Mouse (Mus musculus) brown adipose tissue, adult 24 weeks (tissue): Measurements from ENCODE around the gene Golga7b. TPM values are rescaled to one million over a fixed set of nuclear protein-coding genes. Genes with fewer than 3 reads are reported as not detected.

ENCODE experiments used
- H3K27ac ChIP-seq: fragments of 200-500 bp; replicated peaks from 2 replicates; pipeline ENCODE4 v1.5.1; 2012; ENCODE audit warnings: low read depth, mild to moderate bottlenecking, low read length
- H3K4me1 ChIP-seq: fragments of 200-500 bp; 2 replicates; pipeline ENCODE4 v1.6.1; 2012; ENCODE audit warnings: low read length, mixed read lengths; ENCODE audit not compliant: control insufficient read depth, insufficient read depth, insufficient read length
- H3K4me3 ChIP-seq: fragments of 200-500 bp; 2 replicates; pipeline ENCODE4 v1.5.1; 2012; ENCODE audit warnings: low read depth, mild to moderate bottlenecking, low read length, moderate library complexity; ENCODE audit not compliant: insufficient read depth
- polyA plus RNA-seq: library from polyadenylated mRNA; stranded (reverse); fragments of >200 nt; gene quantifications from 2 replicates; pipeline ENCODE4 v1.2.4, GENCODE M21; 2012; ENCODE audit not compliant: missing spikeins, insufficient read depth, insufficient read length

Golga7b gene
- polyA plus RNA-seq, 1 experiment = 2.7 TPM

- Histone ChIP-seq H3K4me3 (no peak overlapping the region), H3K4me1 (no peaks in the 10 kb centered on the region), H3K27ac (no peak overlapping the region)
These were observed 16.1 kb downstream of the Golga7b start for GRCm38 (mm10) chr19:42263524-42263923.

- no peaks in the 10 kb centered on the region for H3K4me1 ChIP-seq
- H3K27ac ChIP-seq = no peak overlapping the region
- no peak overlapping the region for H3K4me3 ChIP-seq
These were observed 21.0 kb downstream of the Golga7b start for GRCm38 (mm10) chr19:42268337-42268736.

- Histone ChIP-seq H3K4me1 (no peaks in the 10 kb centered on the region), H3K4me3 (no peak overlapping the region), H3K27ac (no peak overlapping the region)
These were observed 22.7 kb downstream of the Golga7b start for GRCm38 (mm10) chr19:42270119-42270518.

GRCm38 (mm10) chr19:42271182-42271581, 23.8 kb downstream of the Golga7b start:
- no peak overlapping the region for H3K4me3 ChIP-seq
- H3K4me1 ChIP-seq = no peaks in the 10 kb centered on the region
- no peak overlapping the region for H3K27ac ChIP-seq

GRCm38 (mm10) chr19:42272003-42272963, 24.9 kb downstream of the Golga7b start:
- Histone ChIP-seq H3K27ac (no peak overlapping the region), H3K4me3 (no peak overlapping the region), H3K4me1 (no peaks in the 10 kb centered on the region)

- H3K27ac ChIP-seq = no peak overlapping the region
- H3K4me3 ChIP-seq = no peak overlapping the region
- no peaks in the 10 kb centered on the region for H3K4me1 ChIP-seq
These were observed 29.9 kb downstream of the Golga7b start for GRCm38 (mm10) chr19:42277288-42277687.

- no peak overlapping the region for H3K4me3 ChIP-seq
- no peak overlapping the region for H3K27ac ChIP-seq
- H3K4me1 ChIP-seq = no peaks in the 10 kb centered on the region
These were observed 31.1 kb downstream of the Golga7b start for GRCm38 (mm10) chr19:42278461-42278860.

- Histone ChIP-seq H3K4me1 (no peaks in the 10 kb centered on the region), H3K27ac (no peak overlapping the region), H3K4me3 (no peak overlapping the region)
These were observed 32.2 kb downstream of the Golga7b start for GRCm38 (mm10) chr19:42279611-42280010.

- H3K27ac ChIP-seq = no peak overlapping the region
- no peak overlapping the region for H3K4me3 ChIP-seq
- H3K4me1 ChIP-seq = no peaks in the 10 kb centered on the region
These were observed 36.8 kb downstream of the Golga7b start for GRCm38 (mm10) chr19:42284178-42284577.

- H3K27ac ChIP-seq = no peak overlapping the region
- H3K4me1 ChIP-seq = no peaks in the 10 kb centered on the region
- no peak overlapping the region for H3K4me3 ChIP-seq
These were observed 41.0 kb downstream of the Golga7b start for GRCm38 (mm10) chr19:42288361-42288760.

GRCm38 (mm10) chr19:42290954-42291661, 43.7 kb downstream of the Golga7b start:
- Histone ChIP-seq H3K4me1 (no peaks in the 10 kb centered on the region), H3K4me3 (no peak overlapping the region), H3K27ac (no peak overlapping the region)

- Histone ChIP-seq H3K4me1 (no peaks in the 10 kb centered on the region), H3K27ac (no peak overlapping the region), H3K4me3 (no peak overlapping the region)
These were observed 44.7 kb downstream of the Golga7b start for GRCm38 (mm10) chr19:42292106-42292505.

- Histone ChIP-seq H3K4me3 (no peak overlapping the region), H3K4me1 (no peaks in the 10 kb centered on the region), H3K27ac (no peak overlapping the region)
These were observed 45.8 kb downstream of the Golga7b start for GRCm38 (mm10) chr19:42293216-42293615.

- peaks cover 5% of the 10 kb centered on the region for H3K4me1 ChIP-seq
These were observed 55.9 kb downstream of the Golga7b start for GRCm38 (mm10) chr19:42303210-42303813.

GRCm38 (mm10) chr19:42304506-42304905, 57.1 kb downstream of the Golga7b start:
- Histone ChIP-seq H3K27ac (no peak overlapping the region), H3K4me1 (peaks cover 5% of the 10 kb centered on the region), H3K4me3 (no peak overlapping the region)

More at GRCm38 (mm10) chr19:42303210-42303813, 55.9 kb downstream of the Golga7b start:
- Histone ChIP-seq H3K27ac (no peak overlapping the region), H3K4me3 (no peak overlapping the region)
